Mouse (Mus musculus) MEL (cell line): Measurements from ENCODE around the gene Arhgap28. TPM values are rescaled to one million over a fixed set of nuclear protein-coding genes. Genes with fewer than 3 reads are reported as not detected.

Source experiments
- DNase-seq: peaks from one replicate; pipeline ENCODE4 v3.0.0; 2011; ENCODE audit warnings: low read depth, low spot score
- H3K27ac ChIP-seq: 2 replicates; pipeline ENCODE4 v1.5.1; 2012; ENCODE audit warnings: low read depth, mild to moderate bottlenecking, control low read depth, low read length, moderate library complexity; ENCODE audit not compliant: control insufficient read depth
- H3K27me3 ChIP-seq, 2 experiments: fragments of 150-350 bp in 1 of 2; sonication (generic) in 1 of 2; 2 replicates each; pipeline ENCODE4 v1.6.1; 2012; ENCODE audit warnings: low read length in 2 of 2, mild to moderate bottlenecking in 2 of 2, improper control_type of control experiment in 1 of 2, moderate library complexity in 1 of 2; ENCODE audit not compliant: insufficient read depth in 2 of 2, control insufficient read depth in 1 of 2
- H3K36me3 ChIP-seq, 2 experiments: 2 replicates each; pipeline ENCODE4 v1.6.1; 2012 to 2014; ENCODE audit warnings: low read length in 2 of 2, improper control_type of control experiment in 1 of 2, inconsistent platforms in 1 of 2, mild to moderate bottlenecking in 1 of 2; ENCODE audit not compliant: insufficient read depth in 2 of 2, control insufficient read depth in 1 of 2
- H3K4me1 ChIP-seq, 2 experiments: fragments of 150-350 bp in 1 of 2; sonication (generic) in 1 of 2; 2 replicates each; pipeline ENCODE4 v1.6.1; 2012; ENCODE audit warnings: low read length in 2 of 2, improper control_type of control experiment in 1 of 2, mild to moderate bottlenecking in 1 of 2; ENCODE audit not compliant: insufficient read depth in 2 of 2, control insufficient read depth in 1 of 2
- H3K4me3 ChIP-seq, 2 experiments: fragments of 150-350 bp in 1 of 2; sonication (generic) in 1 of 2; 2 replicates each; pipeline ENCODE4 v1.5.1; 2012; ENCODE audit warnings: low read depth in 2 of 2, low read length in 2 of 2, mild to moderate bottlenecking in 2 of 2, moderate library complexity in 2 of 2, control low read depth in 1 of 2, improper control_type of control experiment in 1 of 2; ENCODE audit not compliant: control insufficient read depth in 1 of 2, insufficient read depth in 1 of 2
- H3K79me2 ChIP-seq: 2 replicates; pipeline ENCODE4 v1.6.1; 2012; ENCODE audit warnings: mild to moderate bottlenecking, low read length, moderate library complexity; ENCODE audit not compliant: control insufficient read depth, poor library complexity, insufficient read depth
- H3K9ac ChIP-seq: 2 replicates; pipeline ENCODE4 v1.6.1; 2012; ENCODE audit warnings: low read depth, mild to moderate bottlenecking, control low read depth, low read length, moderate library complexity; ENCODE audit not compliant: control insufficient read depth, poor library complexity, severe bottlenecking
- H3K9me3 ChIP-seq: fragments of 150-350 bp; sonication (generic); replicated peaks from 2 replicates; pipeline ENCODE4 v1.6.1; 2012; ENCODE audit warnings: mild to moderate bottlenecking, low read length, improper control_type of control experiment, moderate library complexity; ENCODE audit not compliant: insufficient read depth
- BHLHE40 ChIP-seq: IDR thresholded peaks from 2 replicates; pipeline ENCODE4 v1.6.1; 2012; ENCODE audit warnings: low read depth, mild to moderate bottlenecking, inconsistent platforms, low read length, improper control_type of control experiment, borderline replicate concordance
- CTCF ChIP-seq, 3 experiments: IDR thresholded peaks in 2 of 3; conservative IDR thresholded peaks in 1 of 3; 2 replicates each; pipeline ENCODE4 v1.5.1; 2011 to 2012; ENCODE audit warnings: low read length in 3 of 3, low read depth in 2 of 3, mild to moderate bottlenecking in 2 of 3, improper control_type of control experiment in 1 of 3, inconsistent platforms in 1 of 3, mixed read lengths in 1 of 3, moderate library complexity in 1 of 3; ENCODE audit not compliant: control insufficient read depth in 1 of 3, insufficient read depth in 1 of 3, poor library complexity in 1 of 3, severe bottlenecking in 1 of 3
- ELF1 ChIP-seq: IDR thresholded peaks from 2 replicates; pipeline ENCODE4 v1.6.1; 2014; ENCODE audit warnings: low read depth, mild to moderate bottlenecking, inconsistent platforms, low read length, improper control_type of control experiment, moderate library complexity
- EP300 ChIP-seq, 2 experiments: IDR thresholded peaks; 2 replicates each; pipeline ENCODE4 v1.6.1; 2011; ENCODE audit warnings: improper control_type of control experiment in 2 of 2, low read length in 2 of 2, low read depth in 1 of 2, mild to moderate bottlenecking in 1 of 2
- GABPA ChIP-seq: IDR thresholded peaks from 2 replicates; pipeline ENCODE4 v1.6.1; 2012; ENCODE audit warnings: low read depth, mild to moderate bottlenecking, inconsistent platforms, low read length, improper control_type of control experiment, moderate library complexity
- GATA1 ChIP-seq: IDR thresholded peaks from 2 replicates; pipeline ENCODE4 v1.6.1; 2011; ENCODE audit warnings: low read depth, low read length, improper control_type of control experiment
- MAFK ChIP-seq: IDR thresholded peaks from 2 replicates; pipeline ENCODE4 v1.6.1; 2011; ENCODE audit warnings: low read depth, mild to moderate bottlenecking, low read length, improper control_type of control experiment, borderline replicate concordance
- MAZ ChIP-seq: IDR thresholded peaks from 2 replicates; pipeline ENCODE4 v1.6.1; 2012; ENCODE audit warnings: low read depth, mild to moderate bottlenecking, inconsistent platforms, low read length, improper control_type of control experiment
- MYB ChIP-seq: IDR thresholded peaks from 2 replicates; pipeline ENCODE4 v1.6.1; 2011; ENCODE audit warnings: mild to moderate bottlenecking, low read depth, low read length, improper control_type of control experiment
- NELFE ChIP-seq: IDR thresholded peaks from 2 replicates; pipeline ENCODE4 v1.6.1; 2011; ENCODE audit warnings: low read depth, low read length, improper control_type of control experiment
- NRF1 ChIP-seq: IDR thresholded peaks from 2 replicates; pipeline ENCODE4 v1.6.1; 2014; ENCODE audit warnings: low read depth, mild to moderate bottlenecking, inconsistent platforms, low read length, improper control_type of control experiment, moderate library complexity; ENCODE audit not compliant: poor library complexity, insufficient read depth, severe bottlenecking
- POLR2A ChIP-seq, 2 experiments: IDR thresholded peaks; 2 replicates each; pipeline ENCODE4 v1.6.1; 2011 to 2012; ENCODE audit warnings: low read length in 2 of 2, mild to moderate bottlenecking in 2 of 2, control low read depth in 1 of 2, improper control_type of control experiment in 1 of 2, low read depth in 1 of 2, moderate library complexity in 1 of 2; ENCODE audit not compliant: control insufficient read depth in 1 of 2, insufficient read depth in 1 of 2, poor library complexity in 1 of 2
- TAL1 ChIP-seq: IDR thresholded peaks from 2 replicates; pipeline ENCODE4 v1.6.1; 2012; ENCODE audit warnings: mild to moderate bottlenecking, inconsistent platforms, low read length, moderate library complexity, mixed read lengths
- TBP ChIP-seq: IDR thresholded peaks from 2 replicates; pipeline ENCODE4 v1.8.0; 2011; ENCODE audit warnings: low read depth, low read length, improper control_type of control experiment
- UBTF ChIP-seq: IDR thresholded peaks from 2 replicates; pipeline ENCODE4 v1.6.1; 2012; ENCODE audit warnings: low read depth, mild to moderate bottlenecking, inconsistent platforms, low read length, improper control_type of control experiment, moderate library complexity, borderline replicate concordance; ENCODE audit not compliant: insufficient read depth
- USF1 ChIP-seq: IDR thresholded peaks from 2 replicates; pipeline ENCODE4 v1.6.1; 2014; ENCODE audit warnings: low read depth, mild to moderate bottlenecking, inconsistent platforms, low read length, improper control_type of control experiment, moderate library complexity
- ZMIZ1 ChIP-seq: IDR thresholded peaks from 2 replicates; pipeline ENCODE4 v1.6.1; 2012; ENCODE audit warnings: low read depth, mild to moderate bottlenecking, inconsistent platforms, low read length, improper control_type of control experiment, moderate library complexity
- polyA plus RNA-seq, 2 experiments: library from polyadenylated mRNA; stranded (reverse) in 1 of 2; unstranded in 1 of 2; fragments of >175 nt in 1 of 2; fragments of >200 nt in 1 of 2; gene quantifications; 2 replicates each; pipeline versions ENCODE4 v1.2.1 to v1.2.4; 2012; ENCODE audit warnings: low replicate concordance in 2 of 2, low read depth in 1 of 2; ENCODE audit not compliant: insufficient read length in 2 of 2, insufficient read depth in 1 of 2, missing spikeins in 1 of 2
- total RNA-seq: library from RNA; depleted of rRNA; stranded (reverse); fragments of 300-350 nt; gene quantifications from 2 replicates; pipeline ENCODE4 v1.2.3, GENCODE M21; 2012

Gene Arhgap28
- total and polyA plus RNA-seq, 3 experiments = not detected

DNA sequence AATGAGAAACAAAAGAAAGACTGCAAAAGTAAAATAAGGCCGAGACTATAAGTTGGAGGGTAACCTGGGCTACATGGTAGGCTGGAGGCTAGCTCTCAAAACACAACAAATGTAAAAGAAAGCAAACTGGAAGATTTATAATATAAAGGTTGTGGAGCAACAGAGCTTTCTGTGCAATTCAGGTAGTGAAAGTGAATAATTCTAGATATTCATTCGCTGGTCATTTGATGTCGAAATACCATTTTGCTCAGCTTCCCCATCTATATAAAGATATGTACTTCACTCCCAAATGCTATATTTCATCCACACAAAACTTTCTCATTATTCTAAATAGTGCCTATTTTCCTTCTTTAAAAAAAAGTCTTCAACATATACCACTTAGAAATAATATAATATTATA is 66.9 kb downstream of the Arhgap28 start:
- H3K36me3 ChIP-seq = no peaks in the 10 kb centered on the region
- no peak for DNase-seq
- H3K4me1 ChIP-seq = no peaks in the 10 kb centered on the region
- H3K27ac ChIP-seq = no peak overlapping the region
- no peak overlapping the region for H3K9ac ChIP-seq
- no peaks in the 10 kb centered on the region for H3K27me3 ChIP-seq
- no peak overlapping the region for H3K4me3 ChIP-seq
- H3K9me3 ChIP-seq = no peaks in the 10 kb centered on the region
- TF ChIP-seq MAZ = no peak
- TF ChIP-seq ELF1 = no peak
- no peak for TF ChIP-seq MYB
- TF ChIP-seq CTCF (IDR thresholded peaks at IDR 0.05 in 2 of 3, conservative IDR thresholded peaks at IDR 0.05 in 1 of 3; ENCODE audit: control insufficient read depth in 1 of 3, insufficient read depth in 1 of 3, low read depth in 2 of 3, low read length in 3 of 3, poor library complexity in 1 of 3, severe bottlenecking in 1 of 3) = no peak
- TF ChIP-seq GATA1 = no peak
- no peak for TF ChIP-seq POLR2A (IDR thresholded peaks at IDR 0.05; ENCODE audit: control insufficient read depth in 1 of 2, insufficient read depth in 1 of 2, low read depth in 1 of 2, low read length in 2 of 2, poor library complexity in 1 of 2)
- H3K79me2 ChIP-seq = no peaks in the 10 kb centered on the region

DNA sequence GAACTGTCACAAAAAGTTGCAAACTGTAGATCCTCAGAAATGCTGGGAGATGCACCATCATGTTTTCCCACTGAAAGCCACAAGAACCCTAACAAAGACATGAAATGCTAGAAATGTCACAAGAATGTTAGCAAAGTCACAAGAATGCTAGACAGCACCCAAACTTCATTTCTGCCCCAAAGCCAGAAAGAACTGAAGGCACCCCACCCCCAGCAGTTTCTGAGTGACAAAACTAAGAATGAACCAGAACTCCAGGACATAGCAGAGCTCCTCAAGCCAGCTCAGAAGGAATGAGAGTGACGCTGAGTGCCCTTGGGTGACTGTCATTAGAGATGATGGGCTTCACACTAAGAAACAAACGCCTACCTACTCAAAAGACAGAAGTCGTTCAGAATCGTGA is 68.4 kb downstream of the Arhgap28 start:
- no peak for DNase-seq
- TF ChIP-seq NRF1 (no peak), EP300 (IDR thresholded peaks at IDR 0.05; ENCODE audit: low read depth in 1 of 2, low read length in 2 of 2) (no peak), UBTF (no peak), CTCF (IDR thresholded peaks at IDR 0.05 in 2 of 3, conservative IDR thresholded peaks at IDR 0.05 in 1 of 3; ENCODE audit: control insufficient read depth in 1 of 3, insufficient read depth in 1 of 3, low read depth in 2 of 3, low read length in 3 of 3, poor library complexity in 1 of 3, severe bottlenecking in 1 of 3) (no peak), TBP (no peak), USF1 (no peak), GABPA (no peak), TAL1 (no peak), BHLHE40 (no peak), ZMIZ1 (no peak), NELFE (no peak), MAFK (no peak)
- no peaks in the 10 kb centered on the region for H3K4me1 ChIP-seq
- H3K9me3 ChIP-seq = no peaks in the 10 kb centered on the region
- no peak overlapping the region for H3K9ac ChIP-seq
- no peaks in the 10 kb centered on the region for H3K27me3 ChIP-seq
- no peaks in the 10 kb centered on the region for H3K79me2 ChIP-seq
- no peaks in the 10 kb centered on the region for H3K36me3 ChIP-seq
- no peak overlapping the region for H3K27ac ChIP-seq
- no peak overlapping the region for H3K4me3 ChIP-seq
